Mouse (Mus musculus): ENCODE data around the gene Anapc2. TPM values are rescaled to one million over a fixed set of nuclear protein-coding genes. Genes with fewer than 3 reads are reported as not detected.

Anapc2 gene
- polyA plus RNA-seq, 1 experiment from 2014 or later, result 107 TPM

GRCm38 (mm10) chr2:25262291-25262767 is 9.9 kb upstream of the Anapc2 start, which contains the start of gene Tprn:
Tprn (plus strand) TSS chr2:25262618.
- no peaks in the 10 kb centered on the region for H3K36me3 ChIP-seq (ENCODE audit: control insufficient read depth, insufficient read depth, low read length)
- H3K9me3 ChIP-seq (ENCODE audit: control insufficient read depth, low read length), result no peaks in the 10 kb centered on the region
- H3K27ac ChIP-seq (ENCODE audit: low read depth, low read length), result peak within 1 kb of the TSS; percentile 36; the same call in 1 of the 2 replicates
- ATAC-seq (ENCODE audit: low FRiP score) (peak; percentile 99), DNase-seq (ENCODE audit: low spot score) (peak; percentile 93)
- H3K4me1 ChIP-seq (replicated peaks; ENCODE audit: control insufficient read depth, insufficient read depth, low read length), result peaks cover 12% of the 10 kb centered on the region
- WGBS, result under 1% methylated on average over 39 of the region's 39 CpGs
- H3K4me3 ChIP-seq (ENCODE audit: low read depth, low read length), result peak within 1 kb of the TSS; percentile 77
- H3K27me3 ChIP-seq (ENCODE audit: control insufficient read depth, insufficient read depth, low read length), result peaks cover 13% of the 10 kb centered on the region
- H3K4me2 ChIP-seq (replicated peaks; ENCODE audit: low read depth, low read length), result peak within 1 kb of the TSS; percentile 99
- peak within 1 kb of the TSS; percentile 60 for H3K9ac ChIP-seq (ENCODE audit: low read depth, low read length)

- Histone ChIP-seq H3K9me3 (ENCODE audit: control insufficient read depth, low read length) (no peaks in the 10 kb centered on the region), H3K4me1 (replicated peaks; ENCODE audit: control insufficient read depth, insufficient read depth, low read length) (peaks cover 12% of the 10 kb centered on the region), H3K9ac (ENCODE audit: low read depth, low read length) (peak overlapping the region; percentile 60), H3K36me3 (ENCODE audit: control insufficient read depth, insufficient read depth, low read length) (no peaks in the 10 kb centered on the region), H3K4me3 (ENCODE audit: low read depth, low read length) (peak overlapping the region; percentile 77), H3K27ac (ENCODE audit: low read depth, low read length) (peak overlapping the region; percentile 36; the same call in 1 of the 2 replicates), H3K4me2 (replicated peaks; ENCODE audit: low read depth, low read length) (peak overlapping the region; percentile 99), H3K27me3 (ENCODE audit: control insufficient read depth, insufficient read depth, low read length) (peaks cover 13% of the 10 kb centered on the region)
- under 1% methylated on average over 82 of the region's 82 CpGs for WGBS
- peak; percentile 59 for ATAC-seq (ENCODE audit: low FRiP score)
- DNase-seq (ENCODE audit: low spot score), result peak; percentile 61
These were observed 9.3 kb upstream of the Anapc2 start for GRCm38 (mm10) chr2:25262795-25263622.

- ATAC-seq (ENCODE audit: low FRiP score) (no peak), DNase-seq (ENCODE audit: low spot score) (no peak)
- Histone ChIP-seq H3K4me1 (replicated peaks; ENCODE audit: control insufficient read depth, insufficient read depth, low read length) (peaks cover 12% of the 10 kb centered on the region), H3K9ac (ENCODE audit: low read depth, low read length) (peak overlapping the region; percentile 60), H3K9me3 (ENCODE audit: control insufficient read depth, low read length) (no peaks in the 10 kb centered on the region), H3K4me3 (ENCODE audit: low read depth, low read length) (peak overlapping the region; percentile 77), H3K27ac (ENCODE audit: low read depth, low read length) (no peak overlapping the region), H3K36me3 (ENCODE audit: control insufficient read depth, insufficient read depth, low read length) (no peaks in the 10 kb centered on the region), H3K4me2 (replicated peaks; ENCODE audit: low read depth, low read length) (peak overlapping the region; percentile 99), H3K27me3 (ENCODE audit: control insufficient read depth, insufficient read depth, low read length) (peaks cover 13% of the 10 kb centered on the region)
- 21% methylated on average over 12 of the region's 12 CpGs for WGBS
These were observed 8.5 kb upstream of the Anapc2 start for GRCm38 (mm10) chr2:25263623-25264285.

- ATAC-seq (ENCODE audit: low FRiP score), result no peak
- Histone ChIP-seq H3K27me3 (ENCODE audit: control insufficient read depth, insufficient read depth, low read length) (peaks cover 13% of the 10 kb centered on the region), H3K9ac (ENCODE audit: low read depth, low read length) (no peak overlapping the region), H3K27ac (ENCODE audit: low read depth, low read length) (no peak overlapping the region), H3K9me3 (ENCODE audit: control insufficient read depth, low read length) (no peaks in the 10 kb centered on the region), H3K4me3 (ENCODE audit: low read depth, low read length) (no peak overlapping the region), H3K4me2 (replicated peaks; ENCODE audit: low read depth, low read length) (no peak overlapping the region), H3K4me1 (replicated peaks; ENCODE audit: control insufficient read depth, insufficient read depth, low read length) (peaks cover 12% of the 10 kb centered on the region), H3K36me3 (ENCODE audit: control insufficient read depth, insufficient read depth, low read length) (no peaks in the 10 kb centered on the region; the same call in 1 of the 2 replicates)
- WGBS, result 81% methylated on average over 5 of the region's 5 CpGs
- DNase-seq (ENCODE audit: low spot score), result no peak
These were observed 8.0 kb upstream of the Anapc2 start for GRCm38 (mm10) chr2:25264286-25264660.

- H3K36me3 ChIP-seq (ENCODE audit: control insufficient read depth, insufficient read depth, low read length), result no peaks in the 10 kb centered on the region; the same call in 1 of the 2 replicates
- peaks cover 12% of the 10 kb centered on the region for H3K4me1 ChIP-seq (replicated peaks; ENCODE audit: control insufficient read depth, insufficient read depth, low read length)
- H3K27me3 ChIP-seq (ENCODE audit: control insufficient read depth, insufficient read depth, low read length), result peaks cover 13% of the 10 kb centered on the region
- H3K4me2 ChIP-seq (replicated peaks; ENCODE audit: low read depth, low read length), result no peak overlapping the region
- H3K27ac ChIP-seq (ENCODE audit: low read depth, low read length), result no peak overlapping the region
- peak overlapping the region; percentile 11; the same call in 1 of the 2 replicates for H3K9ac ChIP-seq (ENCODE audit: low read depth, low read length)
- H3K9me3 ChIP-seq (ENCODE audit: control insufficient read depth, low read length), result no peaks in the 10 kb centered on the region
- ATAC-seq (ENCODE audit: low FRiP score) (no peak), DNase-seq (ENCODE audit: low spot score) (no peak)
- 77% methylated on average over 3 of the region's 3 CpGs for WGBS
- no peak overlapping the region for H3K4me3 ChIP-seq (ENCODE audit: low read depth, low read length)
These were observed 7.4 kb upstream of the Anapc2 start for GRCm38 (mm10) chr2:25264851-25265250.

GRCm38 (mm10) chr2:25265897-25266656 is 6.2 kb upstream of the Anapc2 start:
- no peak for DNase-seq (ENCODE audit: low spot score)
- H3K9ac ChIP-seq (ENCODE audit: low read depth, low read length), result peak overlapping the region; percentile 15; the same call in 1 of the 2 replicates
- 71% methylated on average over 6 of the region's 6 CpGs for WGBS
- no peak overlapping the region for H3K27ac ChIP-seq (ENCODE audit: low read depth, low read length)
- peaks cover 13% of the 10 kb centered on the region for H3K27me3 ChIP-seq (ENCODE audit: control insufficient read depth, insufficient read depth, low read length)
- H3K4me2 ChIP-seq (replicated peaks; ENCODE audit: low read depth, low read length), result no peak overlapping the region
- peaks cover 13% of the 10 kb centered on the region for H3K4me1 ChIP-seq (replicated peaks; ENCODE audit: control insufficient read depth, insufficient read depth, low read length)
- no peaks in the 10 kb centered on the region; the same call in 1 of the 2 replicates for H3K36me3 ChIP-seq (ENCODE audit: control insufficient read depth, insufficient read depth, low read length)
- H3K9me3 ChIP-seq (ENCODE audit: control insufficient read depth, low read length), result no peaks in the 10 kb centered on the region
- no peak for ATAC-seq (ENCODE audit: low FRiP score)
- H3K4me3 ChIP-seq (ENCODE audit: low read depth, low read length), result no peak overlapping the region

GRCm38 (mm10) chr2:25266720-25267119 is 5.6 kb upstream of the Anapc2 start:
- peaks cover 20% of the 10 kb centered on the region for H3K4me1 ChIP-seq (replicated peaks; ENCODE audit: control insufficient read depth, insufficient read depth, low read length)
- 56% methylated on average over 2 of the region's 2 CpGs for WGBS
- DNase-seq (ENCODE audit: low spot score), result no peak

GRCm38 (mm10) chr2:25267241-25267640 is 5.0 kb upstream of the Anapc2 start:
- H3K27ac ChIP-seq (ENCODE audit: low read depth, low read length), result no peak overlapping the region
- no peaks in the 10 kb centered on the region; the same call in 1 of the 2 replicates for H3K36me3 ChIP-seq (ENCODE audit: control insufficient read depth, insufficient read depth, low read length)
- DNase-seq (ENCODE audit: low spot score) (no peak), ATAC-seq (ENCODE audit: low FRiP score) (no peak)
- H3K27me3 ChIP-seq (ENCODE audit: control insufficient read depth, insufficient read depth, low read length), result peaks cover 13% of the 10 kb centered on the region
- H3K4me1 ChIP-seq (replicated peaks; ENCODE audit: control insufficient read depth, insufficient read depth, low read length), result peaks cover 20% of the 10 kb centered on the region
- no peaks in the 10 kb centered on the region for H3K9me3 ChIP-seq (ENCODE audit: control insufficient read depth, low read length)
- H3K9ac ChIP-seq (ENCODE audit: low read depth, low read length), result no peak overlapping the region
- H3K4me3 ChIP-seq (ENCODE audit: low read depth, low read length), result no peak overlapping the region
- no peak overlapping the region for H3K4me2 ChIP-seq (replicated peaks; ENCODE audit: low read depth, low read length)

More at GRCm38 (mm10) chr2:25266720-25267119, 5.6 kb upstream of the Anapc2 start:
- H3K27ac ChIP-seq (ENCODE audit: low read depth, low read length), result no peak overlapping the region
- no peak overlapping the region for H3K4me2 ChIP-seq (replicated peaks; ENCODE audit: low read depth, low read length)
- H3K9ac ChIP-seq (ENCODE audit: low read depth, low read length), result no peak overlapping the region
- H3K36me3 ChIP-seq (ENCODE audit: control insufficient read depth, insufficient read depth, low read length), result no peaks in the 10 kb centered on the region; the same call in 1 of the 2 replicates
- peaks cover 13% of the 10 kb centered on the region for H3K27me3 ChIP-seq (ENCODE audit: control insufficient read depth, insufficient read depth, low read length)
- no peaks in the 10 kb centered on the region for H3K9me3 ChIP-seq (ENCODE audit: control insufficient read depth, low read length)
- no peak for ATAC-seq (ENCODE audit: low FRiP score)
- H3K4me3 ChIP-seq (ENCODE audit: low read depth, low read length), result no peak overlapping the region
